Mouse (Mus musculus) spleen, adult 2 months (tissue): ENCODE data around the gene Gm5134.

Source experiments
- CTCF ChIP-seq: fragments of 200-500 bp; IDR thresholded peaks from 2 replicates; pipeline ENCODE4 v1.5.1; 2011; ENCODE audit warnings: mild to moderate bottlenecking, inconsistent platforms; ENCODE audit not compliant: insufficient read depth, insufficient read length, insufficient replicate concordance; ENCODE audit errors: extremely low read depth
- POLR2A ChIP-seq: fragments of 200-500 bp; IDR thresholded peaks from 2 replicates; pipeline ENCODE4 v1.6.1; 2011; ENCODE audit warnings: low read depth, low read length, inconsistent platforms

DNA sequence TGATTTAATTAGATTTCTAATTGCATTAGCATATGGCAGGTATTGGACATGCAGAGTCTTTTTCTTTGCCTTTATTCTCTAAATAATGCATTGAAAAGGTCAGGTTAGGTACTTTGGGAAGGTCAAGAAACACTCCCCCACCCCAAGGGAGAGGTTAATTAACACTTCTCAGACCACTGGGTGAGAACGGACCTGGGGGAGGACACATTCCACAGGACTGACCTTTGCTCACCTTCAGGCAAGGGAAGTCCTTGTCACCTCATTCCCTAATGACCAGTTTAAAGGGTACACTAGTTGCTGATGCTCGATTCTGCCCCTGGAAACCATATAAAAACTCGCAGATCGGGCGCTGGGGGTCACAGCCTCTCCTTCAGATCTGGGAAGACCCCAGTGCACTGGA is 75.0 kb downstream of the Gm5134 start:
- TF ChIP-seq POLR2A, result no peak
- TF ChIP-seq CTCF, result no peak
